Mouse (Mus musculus): ENCODE results near the gene Cherp.

Cherp gene

GRCm38 (mm10) chr8:72474826-72475546, at the start of gene Cherp:
Cherp (minus strand) TSS chr8:72475226.
- DNase-seq (ENCODE audit: low spot score): peak; percentile 97

- DNase-seq (ENCODE audit: low spot score): no peak
Observed at GRCm38 (mm10) chr8:72521888-72522287, 46.9 kb upstream of the Cherp start.

DNA sequence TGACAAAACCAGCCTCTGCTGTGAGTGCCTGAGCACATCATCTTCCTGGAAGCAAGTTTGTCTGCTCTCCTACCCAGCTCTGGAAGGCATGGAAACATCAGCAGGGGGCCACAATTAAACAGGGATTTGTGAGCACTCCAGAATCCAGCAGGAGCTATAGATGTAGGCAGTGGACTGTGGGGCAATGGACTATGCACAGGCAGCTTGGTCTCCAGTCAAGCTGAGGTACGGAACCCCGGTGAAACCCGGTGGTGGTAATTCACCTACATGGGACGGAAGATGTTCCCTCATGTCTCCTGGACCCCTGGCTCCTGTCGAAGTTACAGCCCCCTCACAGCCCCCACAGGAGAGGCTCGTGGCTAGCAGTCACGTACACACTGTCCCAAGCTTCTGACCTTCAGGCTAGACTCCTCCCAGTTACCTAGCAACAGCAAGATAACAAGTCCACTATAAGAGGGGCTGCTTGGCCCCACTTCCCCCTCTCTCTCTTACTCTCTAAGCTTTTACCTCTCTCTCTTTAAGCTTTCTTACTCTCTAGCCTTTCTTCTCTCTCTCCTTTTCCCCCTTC, 42.5 kb upstream of the Cherp start:
- DNase-seq (ENCODE audit: low spot score): no peak

- DNase-seq (ENCODE audit: low spot score): no peak
Observed at GRCm38 (mm10) chr8:72513158-72513557, 38.1 kb upstream of the Cherp start.

- DNase-seq (ENCODE audit: low spot score): no peak
Observed at GRCm38 (mm10) chr8:72512648-72513047, 37.6 kb upstream of the Cherp start.

DNA sequence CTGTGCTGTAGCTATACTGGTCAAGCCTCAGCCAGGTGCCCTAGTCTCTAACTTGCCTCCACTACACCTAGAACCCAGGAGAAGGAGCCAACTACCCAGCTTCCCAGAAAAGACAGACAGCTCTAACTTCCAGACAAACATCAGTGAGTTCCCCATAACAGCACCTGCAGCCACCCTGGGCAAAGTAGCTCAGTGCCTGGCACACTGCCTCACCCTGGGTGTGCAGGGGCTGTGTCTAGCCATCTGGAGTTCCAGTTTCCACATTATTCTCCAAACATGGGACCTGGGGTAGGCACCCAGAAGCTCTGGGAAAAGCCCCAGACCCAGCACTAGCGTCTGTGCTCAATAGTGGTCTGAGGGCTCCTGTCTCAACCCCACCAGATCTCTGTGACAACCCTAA, 32.5 kb upstream of the Cherp start:
- DNase-seq (ENCODE audit: low spot score): no peak

DNA sequence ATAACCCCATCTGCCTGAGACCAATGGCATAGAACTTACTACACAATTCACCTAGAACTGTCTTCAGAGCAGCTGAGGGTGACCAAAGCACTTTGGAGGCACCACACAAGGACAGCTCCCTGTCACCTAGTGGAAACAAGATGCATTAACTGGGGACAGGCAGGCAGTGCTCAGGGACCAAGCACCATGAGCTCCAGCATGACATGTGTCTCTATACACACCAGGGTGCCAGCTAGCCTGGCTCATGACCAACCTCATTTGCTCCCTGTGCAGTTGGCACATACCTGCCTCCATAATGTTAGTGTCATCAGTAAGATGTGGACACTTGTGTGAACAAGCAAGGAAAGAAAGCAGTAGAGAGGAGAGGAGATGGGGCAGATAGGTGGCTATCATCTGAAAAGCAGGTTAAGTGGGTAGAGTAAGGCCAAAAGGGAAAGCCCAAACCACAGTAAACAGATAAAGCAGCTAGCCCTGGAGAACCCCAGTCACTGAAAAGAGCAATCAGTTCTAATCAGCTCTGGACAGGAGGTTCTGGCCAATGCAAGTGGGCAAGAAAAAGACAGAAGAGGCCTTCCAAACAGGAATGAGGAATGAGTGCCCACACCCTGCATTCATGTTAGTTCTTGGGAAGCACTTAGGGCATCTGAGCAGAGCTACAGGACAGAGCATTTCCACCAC, 29.8 kb upstream of the Cherp start:
- DNase-seq (ENCODE audit: low spot score): no peak

DNA sequence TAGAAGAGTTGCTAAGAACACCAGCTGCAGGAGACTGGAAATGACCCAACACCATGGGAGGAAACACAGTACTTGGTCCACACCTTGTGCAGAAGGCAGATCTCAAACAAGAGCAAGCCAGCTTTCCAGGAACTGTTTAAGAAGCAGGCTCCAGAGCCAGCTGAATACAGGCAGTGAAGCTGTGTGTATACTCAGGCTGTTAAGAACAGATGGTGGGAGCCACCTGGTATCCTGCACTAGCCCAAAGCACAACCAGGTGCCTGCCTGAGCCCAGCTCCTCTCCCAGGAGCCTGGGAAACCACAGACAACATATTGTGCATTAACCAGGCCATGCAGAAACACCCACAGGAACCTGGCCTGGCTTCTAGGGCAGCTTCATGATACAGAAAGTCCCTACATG, 29.1 kb upstream of the Cherp start:
- no peak for DNase-seq (ENCODE audit: low spot score)

GRCm38 (mm10) chr8:72500521-72500931, 25.5 kb upstream of the Cherp start:
- no peak for DNase-seq (ENCODE audit: low spot score)

GRCm38 (mm10) chr8:72499521-72500284, 24.7 kb upstream of the Cherp start:
- DNase-seq (ENCODE audit: low spot score): no peak

GRCm38 (mm10) chr8:72498527-72498926, 23.5 kb upstream of the Cherp start:
- no peak for DNase-seq (ENCODE audit: low spot score)

GRCm38 (mm10) chr8:72497911-72498310, 22.9 kb upstream of the Cherp start:
- no peak for DNase-seq (ENCODE audit: low spot score)

- no peak for DNase-seq (ENCODE audit: low spot score)
Observed at GRCm38 (mm10) chr8:72496217-72496616, 21.2 kb upstream of the Cherp start.

DNA sequence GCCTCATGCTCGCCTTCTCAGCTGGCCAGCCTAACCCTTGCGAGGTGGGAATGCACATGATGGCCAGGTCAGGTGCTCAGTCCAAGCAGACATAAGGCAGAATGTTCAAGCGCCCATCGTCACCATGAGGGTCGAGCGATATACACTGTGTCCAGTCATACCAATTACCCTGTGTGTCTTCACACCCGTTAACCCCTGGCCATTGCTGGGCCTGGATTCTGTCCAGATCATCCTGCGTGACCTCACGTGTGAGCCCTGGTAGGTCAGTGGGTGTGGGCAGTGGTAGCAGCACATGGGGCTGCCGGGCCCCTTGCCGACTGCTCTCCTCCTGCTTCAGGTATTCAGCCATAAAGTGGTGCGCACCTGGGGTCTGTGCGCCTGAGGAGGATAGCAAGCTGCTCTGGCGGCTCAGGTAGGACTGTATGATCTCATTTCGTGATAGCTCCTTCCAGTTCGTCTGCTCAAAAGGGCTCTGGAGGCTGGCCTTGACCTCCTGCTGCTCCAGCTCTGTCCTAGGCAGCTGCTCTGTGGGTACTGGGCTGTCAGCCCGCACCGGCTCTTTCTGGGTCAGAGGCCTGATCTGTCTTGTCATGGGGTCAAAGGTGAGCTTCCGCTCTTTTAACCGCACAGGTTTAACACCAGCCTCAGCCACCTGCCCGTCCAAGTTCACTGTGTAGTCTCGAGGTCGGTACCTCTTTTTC, 20.5 kb upstream of the Cherp start:
- DNase-seq (ENCODE audit: low spot score): no peak

DNA sequence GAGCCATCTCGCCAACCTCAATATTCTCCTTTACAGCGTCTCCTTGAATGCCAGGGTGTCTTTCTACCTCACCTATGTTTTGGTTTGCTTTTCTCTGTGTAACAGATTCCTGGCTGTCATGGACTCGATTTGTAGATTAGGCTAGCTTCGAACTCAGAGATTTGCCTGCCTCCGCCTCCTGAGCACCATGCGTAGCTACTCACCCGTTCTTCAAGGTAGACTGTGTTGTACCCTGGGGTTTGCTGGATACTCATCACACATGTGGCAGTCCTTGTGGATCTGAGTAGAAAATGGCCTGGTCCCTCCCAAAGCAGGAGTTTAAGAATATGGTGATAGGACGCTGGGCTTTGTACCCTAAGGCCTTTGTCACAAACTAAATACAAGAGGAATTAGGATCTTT, 18.4 kb upstream of the Cherp start:
- no peak for DNase-seq (ENCODE audit: low spot score)

GRCm38 (mm10) chr8:72492622-72493081, 17.6 kb upstream of the Cherp start:
- peak; percentile 99 for DNase-seq (ENCODE audit: low spot score)

DNA sequence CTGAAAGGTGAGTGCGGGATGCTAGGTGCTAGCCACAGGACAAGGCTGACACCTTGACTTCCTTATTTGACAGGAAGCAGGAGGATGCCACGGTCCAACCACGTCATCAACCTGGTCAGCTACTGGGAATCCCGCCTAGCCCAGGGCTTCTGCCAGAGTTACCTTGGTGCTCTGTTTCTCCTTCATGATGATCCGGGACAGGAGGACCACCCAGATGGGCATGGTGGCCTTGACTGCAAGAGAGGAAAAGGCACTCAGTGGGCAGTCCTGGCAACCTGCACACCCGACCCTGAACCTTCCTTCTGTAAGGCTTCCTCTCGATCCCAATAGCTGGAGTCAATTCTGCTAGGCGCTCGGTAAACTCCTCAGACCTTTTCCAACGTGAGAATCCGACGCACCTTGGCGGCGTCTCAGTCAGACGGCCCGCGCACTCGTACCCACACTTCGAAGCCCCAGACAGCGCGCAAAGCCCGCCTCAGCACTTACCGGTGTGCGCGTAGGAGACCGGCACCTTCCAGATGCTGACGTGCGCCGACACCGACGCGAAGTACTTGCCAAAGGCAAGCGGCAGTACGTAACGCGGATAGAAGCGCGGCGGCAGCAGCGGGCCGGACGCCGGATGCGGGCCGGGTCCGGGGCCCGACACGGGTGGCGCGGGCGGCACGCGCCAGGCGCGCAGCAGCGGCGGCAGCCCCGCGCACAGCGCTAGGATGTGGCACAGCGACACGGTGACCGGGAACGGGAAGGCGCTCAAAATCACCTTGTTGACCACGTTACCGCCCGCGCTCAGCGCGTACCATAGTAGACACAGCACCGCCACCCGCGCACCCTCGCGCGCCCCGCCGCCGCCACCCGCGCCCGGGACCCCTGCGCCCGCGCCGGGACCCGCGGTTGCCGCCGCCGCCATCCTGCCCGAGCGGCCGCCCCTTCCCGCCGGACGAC, 16.9 kb upstream of the Cherp start, which contains the start of gene Slc35e1:
TSS of gene Slc35e1 (minus strand) at position 935 of the 942 bp plus-strand sequence.
- no peak for DNase-seq (ENCODE audit: low spot score)

- DNase-seq (ENCODE audit: low spot score): no peak
Observed at GRCm38 (mm10) chr8:72491017-72491416, 16.0 kb upstream of the Cherp start.

DNA sequence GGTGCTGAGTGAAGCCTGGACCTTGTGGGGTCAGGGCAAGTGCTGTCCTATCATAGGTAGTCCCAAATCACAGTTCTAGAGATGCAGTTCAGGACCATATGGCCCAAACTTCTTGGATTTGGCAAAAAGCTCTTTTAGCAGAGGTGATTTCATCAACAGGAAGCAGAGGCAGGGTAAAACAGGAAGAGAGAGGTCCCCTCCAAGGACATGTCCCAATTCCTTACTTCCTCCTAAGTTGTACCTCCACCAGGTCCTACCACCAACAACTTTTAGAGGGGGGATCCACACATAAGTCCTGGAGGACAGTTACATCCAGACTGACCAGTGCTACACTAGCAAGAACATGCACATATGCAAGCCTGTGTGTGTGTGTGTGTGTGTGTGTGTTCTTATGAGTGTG, 12.0 kb upstream of the Cherp start:
- DNase-seq (ENCODE audit: low spot score): no peak

GRCm38 (mm10) chr8:72485456-72486199, 10.6 kb upstream of the Cherp start:
- DNase-seq (ENCODE audit: low spot score): no peak
